Mouse (Mus musculus) CD8-positive naive resting alpha-beta T cell, adult 57 days (primary cell): ENCODE results near the gene Btbd35f30. TPM values are rescaled to one million over a fixed set of nuclear protein-coding genes. Genes with fewer than 3 reads are reported as not detected.

Experiments
- total RNA-seq: library from RNA; stranded (reverse); gene quantifications from one replicate; pipeline ENCODE4 v1.2.4, GENCODE M21; 2023

The Btbd35f30 gene
- total RNA-seq: not detected

GRCm38 (mm10) chrX:32894325-32894724 is at the start of gene Btbd35f30:
Btbd35f30 (plus strand) TSS chrX:32894625.

GRCm38 (mm10) chrX:32941468-32941867 is 47.0 kb downstream of the Btbd35f30 start, which contains the start of gene Gm21789:
Gm21789 (plus strand) TSS chrX:32941768.

Other genes with a start within 250 kb of the Btbd35f30 start
- not detected for gene Gm5926, start 243.9 kb upstream of the Btbd35f30 start, total RNA-seq
- gene Btbd35f21, start 168.5 kb upstream of the Btbd35f30 start, total RNA-seq: not detected
- not detected for gene Gm21789, start 47.1 kb downstream of the Btbd35f30 start, total RNA-seq
- not detected for gene Btbd35f5, start 79.3 kb downstream of the Btbd35f30 start, total RNA-seq